Mouse (Mus musculus) ES-E14 (cell line): ENCODE measurements at regions not wholly inside any gene's neighbourhood (a gene's known extent, or its start where the extent isn't known, plus 50 kb on each side); places are given as distances from the start of the nearest gene placed in this dataset.

ENCODE experiments used
- DNase-seq: peaks from one replicate; pipeline ENCODE4 v3.0.0-alpha.2; 2013; ENCODE audit warnings: low read depth, low spot score
- H3K27ac ChIP-seq: 2 replicates; pipeline ENCODE4 v1.5.1; 2012; ENCODE audit warnings: low read depth, mild to moderate bottlenecking, low read length, moderate library complexity, mixed read lengths; ENCODE audit not compliant: poor library complexity, insufficient read depth, severe bottlenecking
- H3K36me3 ChIP-seq: 2 replicates; pipeline ENCODE4 v1.6.1; 2012; ENCODE audit warnings: mild to moderate bottlenecking, low read length, moderate library complexity, mixed read lengths; ENCODE audit not compliant: control insufficient read depth, poor library complexity, insufficient read depth, severe bottlenecking
- H3K4me1 ChIP-seq, 2 experiments: fragments of 150-350 bp in 1 of 2; sonication (generic) in 1 of 2; 2 replicates each; pipeline ENCODE4 v1.6.1; 2012; ENCODE audit warnings: low read length in 2 of 2, mild to moderate bottlenecking in 1 of 2, mixed read lengths in 1 of 2; ENCODE audit not compliant: control insufficient read depth in 2 of 2, insufficient read depth in 2 of 2, poor library complexity in 1 of 2
- H3K4me3 ChIP-seq, 2 experiments: fragments of 150-350 bp in 1 of 2; sonication (generic) in 1 of 2; 2 replicates each; pipeline ENCODE4 v1.5.1; 2012; ENCODE audit warnings: low read length in 2 of 2, low read depth in 1 of 2, mild to moderate bottlenecking in 1 of 2, mixed read lengths in 1 of 2; ENCODE audit not compliant: insufficient read depth in 1 of 2, poor library complexity in 1 of 2, severe bottlenecking in 1 of 2
- H3K9ac ChIP-seq: 2 replicates; pipeline ENCODE4 v1.6.1; 2012; ENCODE audit warnings: low read depth, mild to moderate bottlenecking, low read length, mixed read lengths; ENCODE audit not compliant: poor library complexity, insufficient read depth, severe bottlenecking
- H3K9me3 ChIP-seq: fragments of 150-350 bp; sonication (generic); 2 replicates; pipeline ENCODE4 v1.6.1; 2012; ENCODE audit warnings: low read depth, mild to moderate bottlenecking, low read length; ENCODE audit not compliant: control insufficient read depth, insufficient read depth
- CHD2 ChIP-seq: IDR thresholded peaks from 2 replicates; pipeline ENCODE4 v1.6.1; 2014; ENCODE audit warnings: mild to moderate bottlenecking, low read depth, low read length, inconsistent platforms
- HCFC1 ChIP-seq: IDR thresholded peaks from 2 replicates; pipeline ENCODE4 v1.6.1; 2012; ENCODE audit warnings: low read length, inconsistent platforms, borderline replicate concordance; ENCODE audit not compliant: insufficient read depth
- MAFK ChIP-seq: IDR thresholded peaks from 2 replicates; pipeline ENCODE4 v1.6.1; 2014; ENCODE audit warnings: mild to moderate bottlenecking, low read depth, low read length, inconsistent platforms; ENCODE audit not compliant: insufficient read depth
- ZC3H11A ChIP-seq: IDR thresholded peaks from 2 replicates; pipeline ENCODE4 v1.6.1; 2012; ENCODE audit warnings: low read depth, mild to moderate bottlenecking, inconsistent platforms, low read length, borderline replicate concordance
- ZNF384 ChIP-seq: IDR thresholded peaks from 2 replicates; pipeline ENCODE4 v1.6.1; 2012; ENCODE audit warnings: low read depth, low read length, inconsistent platforms
- in situ Hi-C, 2 experiments: fragments of 600-800 bp; cut with MboI; formaldehyde crosslinking; loops; one replicate each; pipeline ENCODE4 v1.15.1; 2025; ENCODE audit warnings: low sequenced_read_pairs in 2 of 2, inconsistent platforms in 1 of 2; ENCODE audit not compliant: unreplicated experiment in 2 of 2

DNA sequence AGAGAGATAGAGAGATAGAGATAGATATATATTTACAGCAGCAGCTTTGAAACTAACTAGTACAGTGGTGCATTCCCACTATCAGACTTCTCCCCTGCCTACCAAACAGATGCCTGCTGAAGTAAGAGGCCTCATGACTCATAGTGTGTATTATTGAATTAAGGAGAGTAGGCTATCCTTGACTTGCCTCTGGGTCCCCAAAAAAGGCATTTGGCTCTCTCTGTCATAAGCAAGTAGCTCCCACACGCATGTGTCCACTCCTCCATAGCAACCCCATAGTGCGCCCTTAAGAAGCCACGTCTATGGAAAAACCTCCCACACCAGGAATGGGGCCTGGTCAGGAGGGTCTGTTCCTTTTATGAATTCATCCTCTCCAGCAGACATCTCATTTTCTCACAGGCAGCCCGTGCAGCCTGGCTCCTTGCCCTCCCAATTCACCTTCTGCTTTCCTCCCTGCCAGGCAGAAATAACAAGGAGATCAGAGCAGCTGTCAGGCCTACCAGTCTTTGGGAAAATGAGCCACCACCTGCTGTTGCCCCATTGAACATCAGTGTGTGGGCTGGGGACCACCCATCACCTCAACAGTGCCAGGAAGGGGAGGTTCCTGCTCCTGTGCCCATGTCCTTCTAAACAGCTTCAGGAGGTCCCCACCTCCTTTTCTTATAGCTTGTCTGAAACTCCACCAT lies 208.5 kb upstream of the Mocs1 start:
- no peak overlapping the region for H3K4me3 ChIP-seq
- TF ChIP-seq ZC3H11A (no peak), HCFC1 (no peak), CHD2 (no peak), ZNF384 (no peak)
- no peak overlapping the region for H3K9ac ChIP-seq
- no peaks in the 10 kb centered on the region for H3K9me3 ChIP-seq
- no peak for DNase-seq
- no peaks in the 10 kb centered on the region; a peak in 1 of 4 replicates for H3K4me1 ChIP-seq
- in situ Hi-C loops, result no loop called here
- H3K36me3 ChIP-seq, result no peaks in the 10 kb centered on the region
- H3K27ac ChIP-seq, result no peak overlapping the region

DNA sequence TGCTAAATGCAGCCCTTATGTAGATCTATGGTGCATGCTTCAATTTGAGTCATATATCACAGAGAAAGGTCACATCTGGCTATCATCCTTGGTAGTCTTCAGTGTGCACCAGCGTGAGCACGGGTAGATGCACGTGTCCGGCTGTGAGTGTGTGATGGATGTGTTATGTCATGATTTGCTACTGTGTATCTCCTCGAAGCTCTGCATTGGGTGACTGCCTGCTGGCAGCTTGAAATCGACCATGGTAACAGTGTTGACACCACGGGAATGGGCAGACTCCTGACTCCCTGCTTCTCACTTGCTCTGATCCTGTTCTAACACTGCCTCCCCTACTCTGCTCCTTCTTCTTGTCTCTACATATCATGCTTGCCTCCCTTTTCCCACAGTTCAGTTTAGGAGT lies 204.9 kb upstream of the Mocs1 start:
- Histone ChIP-seq H3K36me3 (no peaks in the 10 kb centered on the region), H3K9me3 (no peaks in the 10 kb centered on the region), H3K9ac (no peak overlapping the region), H3K27ac (no peak overlapping the region), H3K4me3 (no peak overlapping the region), H3K4me1 (no peaks in the 10 kb centered on the region; a peak in 1 of 4 replicates)
- DNase-seq, result no peak
- in situ Hi-C loops, result no loop called here
- TF ChIP-seq MAFK (no peak), HCFC1 (no peak), ZNF384 (no peak), ZC3H11A (no peak), CHD2 (no peak)

DNA sequence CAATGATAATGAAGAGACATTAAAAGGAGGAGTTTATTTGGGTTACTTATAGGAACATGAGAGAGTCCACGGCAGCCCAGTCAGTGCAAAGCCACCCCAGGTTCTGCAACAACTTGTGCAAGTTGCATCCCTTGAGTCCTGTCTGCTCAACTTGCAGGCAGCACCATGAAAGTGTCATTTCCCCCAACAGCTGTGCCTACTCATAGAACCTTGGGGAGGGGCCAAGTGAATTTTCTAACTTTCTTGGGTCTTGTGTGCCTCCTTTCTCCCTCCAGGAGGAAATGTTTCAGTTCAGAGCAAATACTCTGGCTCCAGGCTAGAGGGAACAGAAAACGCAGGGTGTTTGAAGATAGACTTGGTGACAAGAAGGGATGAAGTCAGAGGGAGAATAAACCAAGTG lies 204.5 kb upstream of the Mocs1 start:
- no peak overlapping the region for H3K27ac ChIP-seq
- H3K9ac ChIP-seq, result no peak overlapping the region
- H3K9me3 ChIP-seq, result no peaks in the 10 kb centered on the region
- no peaks in the 10 kb centered on the region for H3K36me3 ChIP-seq
- no peak for TF ChIP-seq MAFK
- TF ChIP-seq CHD2, result no peak
- no peak for TF ChIP-seq HCFC1
- no peak for TF ChIP-seq ZC3H11A
- no peak for TF ChIP-seq ZNF384
- no peak for DNase-seq
- in situ Hi-C loops, result no loop called here
- H3K4me3 ChIP-seq, result no peak overlapping the region
- no peaks in the 10 kb centered on the region; a peak in 1 of 4 replicates for H3K4me1 ChIP-seq

DNA sequence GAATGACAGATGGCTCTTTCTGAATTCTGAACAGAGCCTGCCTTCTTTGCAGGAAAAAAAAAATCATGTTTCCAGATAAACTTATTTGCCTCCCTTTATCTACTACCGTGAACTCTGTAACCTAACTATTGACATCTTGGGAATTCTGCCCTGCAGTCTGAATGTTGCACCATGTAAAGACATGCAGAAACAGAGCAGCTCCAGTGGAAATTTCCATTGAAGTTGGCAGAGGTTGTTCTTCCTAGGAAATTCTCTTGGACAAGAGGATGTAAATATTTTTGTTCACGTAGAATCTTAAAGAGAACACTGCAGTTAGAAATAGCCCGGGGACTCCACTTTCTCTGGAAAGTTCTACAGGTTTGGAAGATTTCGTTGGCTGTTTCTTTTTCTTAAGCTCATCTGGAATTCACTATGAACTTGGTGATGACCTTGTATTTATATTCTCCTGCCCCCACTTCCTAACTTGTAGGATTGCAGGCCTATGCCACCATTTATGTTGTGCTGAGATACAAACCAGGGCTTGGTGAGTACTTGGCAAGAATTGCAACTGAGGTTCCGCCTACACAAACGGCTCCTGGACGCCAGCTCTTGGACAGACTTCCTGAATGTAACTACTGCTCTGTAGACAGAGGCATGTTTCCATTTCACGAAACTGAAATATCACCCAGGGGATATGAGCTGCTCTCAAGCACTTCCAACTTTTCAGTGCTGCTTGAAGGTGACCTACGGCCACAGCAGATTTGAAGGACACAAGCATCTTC lies 202.7 kb upstream of the Mocs1 start:
- Histone ChIP-seq H3K27ac (no peak overlapping the region), H3K9ac (no peak overlapping the region), H3K9me3 (no peaks in the 10 kb centered on the region), H3K4me1 (no peaks in the 10 kb centered on the region; a peak in 1 of 4 replicates), H3K4me3 (no peak overlapping the region), H3K36me3 (no peaks in the 10 kb centered on the region)
- TF ChIP-seq CHD2, result no peak
- no peak for TF ChIP-seq ZC3H11A
- no peak for TF ChIP-seq ZNF384
- no peak for TF ChIP-seq HCFC1
- TF ChIP-seq MAFK, result no peak
- no peak for DNase-seq
- in situ Hi-C loops, result no loop called here
